Mouse (Mus musculus): ENCODE results near the gene Klhl7. TPM values are rescaled to one million over a fixed set of nuclear protein-coding genes. Genes with fewer than 3 reads are reported as not detected.

The Klhl7 gene
- polyA plus RNA-seq, 1 experiment from 2014 or later = 59.0 TPM

DNA sequence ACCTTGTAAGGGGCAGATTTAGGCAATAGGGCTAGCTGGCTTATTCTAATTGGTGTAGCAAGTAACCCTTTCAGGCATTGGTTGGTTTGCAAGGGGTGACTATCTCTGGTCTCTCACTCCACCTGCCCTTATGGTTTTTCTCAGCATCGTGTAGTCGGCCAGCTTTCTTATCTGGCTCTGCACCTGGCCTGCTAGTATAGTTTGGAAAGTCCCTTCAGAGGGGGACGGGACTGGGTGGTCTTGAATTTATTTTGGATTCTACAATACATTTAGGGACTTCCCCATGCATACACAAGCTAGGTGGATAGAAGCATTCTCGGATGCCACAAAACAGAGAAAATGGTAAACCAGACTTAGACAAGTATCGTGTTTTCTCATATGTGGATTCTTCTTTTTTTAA is 46.6 kb downstream of the Klhl7 start:
- Histone ChIP-seq H3K4me1 (replicated peaks) (no peaks in the 10 kb centered on the region), H3K36me3 (peaks cover 93% of the 10 kb centered on the region), H3K27ac (no peak overlapping the region), H3K9me3 (no peaks in the 10 kb centered on the region), H3K27me3 (ENCODE audit: insufficient read depth, poor library complexity, severe bottlenecking) (no peaks in the 10 kb centered on the region), H3K4me3 (no peak overlapping the region)
- WGBS = 93% methylated on average over 5 of the region's 5 CpGs
- DNase-seq (ENCODE audit: low spot score) = no peak

DNA sequence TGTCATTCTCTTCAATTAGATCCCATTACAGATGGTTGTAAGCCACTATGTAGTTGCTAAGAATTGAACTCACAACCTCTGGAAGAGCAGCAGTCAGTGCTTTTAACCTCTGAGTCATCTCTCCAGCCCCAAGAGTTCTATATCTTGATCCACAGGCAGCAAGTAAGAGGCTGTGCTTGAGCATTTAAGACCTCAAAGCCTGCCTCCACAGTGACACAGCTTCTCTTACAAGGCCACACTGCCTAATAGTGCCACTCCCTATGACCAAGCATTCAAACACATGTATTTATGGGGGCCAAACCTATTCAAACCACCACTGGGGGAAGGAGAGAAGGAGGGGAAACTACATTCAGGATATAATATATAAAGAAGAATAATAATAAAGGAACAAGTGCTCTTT is 51.8 kb downstream of the Klhl7 start:
- Histone ChIP-seq H3K4me3 (no peak overlapping the region), H3K9me3 (no peaks in the 10 kb centered on the region), H3K4me1 (replicated peaks) (no peaks in the 10 kb centered on the region), H3K27me3 (ENCODE audit: insufficient read depth, poor library complexity, severe bottlenecking) (no peaks in the 10 kb centered on the region), H3K36me3 (peaks cover 82% of the 10 kb centered on the region), H3K27ac (no peak overlapping the region)
- no peak for DNase-seq (ENCODE audit: low spot score)

DNA sequence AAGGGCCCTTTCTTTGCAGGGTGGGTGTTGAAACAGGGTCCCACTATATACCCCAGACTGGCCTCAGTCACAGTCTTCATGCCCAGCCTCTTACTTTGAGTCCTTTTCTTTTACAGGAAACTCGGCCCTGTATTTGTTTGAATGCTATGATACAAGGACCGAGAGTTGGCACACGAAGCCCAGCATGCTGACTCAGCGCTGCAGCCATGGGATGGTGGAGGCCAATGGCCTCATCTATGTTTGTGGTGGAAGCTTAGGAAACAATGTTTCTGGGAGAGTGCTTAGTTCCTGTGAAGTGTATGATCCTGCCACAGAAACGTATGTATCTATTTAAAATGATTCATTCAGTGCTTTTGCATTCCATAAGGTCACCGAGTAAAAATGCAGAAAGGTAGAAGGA is 56.4 kb downstream of the Klhl7 start:
- Histone ChIP-seq H3K9me3 (no peaks in the 10 kb centered on the region), H3K27me3 (ENCODE audit: insufficient read depth, poor library complexity, severe bottlenecking) (no peaks in the 10 kb centered on the region), H3K36me3 (peaks cover 85% of the 10 kb centered on the region), H3K4me1 (replicated peaks) (no peaks in the 10 kb centered on the region), H3K27ac (no peak overlapping the region), H3K4me3 (no peak overlapping the region)
- DNase-seq (ENCODE audit: low spot score) = no peak
- 93% methylated on average over 6 of the region's 6 CpGs for WGBS

DNA sequence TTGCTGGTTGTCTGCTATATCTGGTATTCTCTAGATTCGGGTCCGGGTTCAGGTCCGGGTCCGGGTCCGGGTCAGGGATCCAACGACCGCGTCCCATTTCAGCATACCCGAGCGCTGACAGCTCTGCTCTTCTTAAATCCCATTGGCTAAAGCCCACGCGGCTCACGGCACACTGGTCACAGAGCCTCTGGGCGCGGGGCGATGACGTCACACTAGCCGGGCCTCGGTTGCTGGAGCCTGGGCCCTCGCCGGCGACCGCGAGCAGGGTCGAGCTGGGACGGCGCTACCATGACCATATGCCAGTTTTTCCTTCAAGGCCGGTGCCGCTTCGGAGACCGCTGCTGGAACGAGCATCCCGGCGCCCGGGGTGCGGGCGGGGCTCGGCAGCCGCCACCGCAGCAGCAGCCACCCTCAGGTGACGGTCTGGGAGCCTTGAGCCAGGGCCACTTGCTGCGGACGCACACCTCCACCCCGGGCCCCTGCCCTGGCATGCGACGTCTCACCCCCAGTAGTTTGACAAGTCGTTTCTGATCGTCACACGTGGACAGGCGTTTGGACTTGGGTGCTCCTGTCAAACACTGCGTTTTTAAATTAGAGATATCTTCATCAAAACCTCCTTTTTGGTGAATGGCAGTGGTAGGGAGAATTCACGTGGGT is 64.5 kb downstream of the Klhl7 start, which contains the start of gene Nupl2:
TSS of gene Nupl2 (plus strand) at position 175 of the 657 bp plus-strand sequence.
- WGBS = under 1% methylated on average over 52 of the region's 52 CpGs
- Histone ChIP-seq H3K9me3 (no peaks in the 10 kb centered on the region), H3K36me3 (peaks cover 39% of the 10 kb centered on the region), H3K4me3 (peak within 1 kb of the TSS; percentile 89), H3K27ac (peak within 1 kb of the TSS; percentile 96), H3K27me3 (ENCODE audit: insufficient read depth, poor library complexity, severe bottlenecking) (no peaks in the 10 kb centered on the region), H3K4me1 (replicated peaks) (peaks cover 16% of the 10 kb centered on the region)
- DNase-seq (ENCODE audit: low spot score) = peak; percentile 96

DNA sequence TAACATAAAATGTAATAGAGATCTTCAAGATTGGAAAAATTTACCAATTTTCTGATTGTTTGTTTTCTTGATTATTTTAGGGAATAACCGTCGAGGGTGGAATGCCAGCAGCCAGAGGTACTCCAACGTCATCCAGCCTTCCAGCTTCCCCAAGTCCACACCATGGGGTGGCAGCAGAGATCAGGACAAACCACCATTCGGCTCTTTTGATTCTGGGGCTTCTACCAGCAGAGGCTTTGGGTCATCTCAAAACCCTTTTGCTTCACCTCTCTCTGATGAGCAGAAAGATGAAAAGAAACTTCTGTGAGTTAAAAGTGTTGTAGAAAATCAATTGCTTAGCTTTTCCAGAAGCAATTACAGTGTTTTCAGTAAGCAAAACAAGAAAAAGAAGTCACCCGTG is 66.9 kb downstream of the Klhl7 start:
- WGBS = 55% methylated on average over 5 of the region's 5 CpGs
- Histone ChIP-seq H3K36me3 (peaks cover 45% of the 10 kb centered on the region), H3K4me1 (replicated peaks) (peaks cover 16% of the 10 kb centered on the region), H3K9me3 (no peaks in the 10 kb centered on the region), H3K27ac (no peak overlapping the region), H3K4me3 (no peak overlapping the region), H3K27me3 (ENCODE audit: insufficient read depth, poor library complexity, severe bottlenecking) (no peaks in the 10 kb centered on the region)
- no peak for DNase-seq (ENCODE audit: low spot score)

DNA sequence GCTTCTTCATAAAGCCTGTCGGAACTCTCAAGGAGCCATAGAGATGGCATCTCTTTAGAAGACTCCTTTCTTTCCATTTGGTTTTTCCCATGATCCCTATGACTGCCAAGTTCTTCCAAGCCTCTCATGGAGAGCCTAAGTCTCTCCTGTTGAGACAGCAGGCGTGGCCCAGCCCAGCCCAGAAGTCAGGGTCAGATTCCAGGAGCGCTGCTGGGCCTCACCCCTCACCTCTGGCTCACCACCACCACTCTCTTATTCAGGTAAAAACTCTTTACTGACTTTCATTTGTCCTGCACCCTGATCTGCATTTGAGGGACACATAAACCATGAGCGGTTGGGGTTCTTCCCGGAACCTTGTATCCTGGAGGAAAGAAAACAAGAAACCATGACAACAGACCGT is 69.5 kb downstream of the Klhl7 start:
- 93% methylated on average over 6 of the region's 6 CpGs for WGBS
- no peak overlapping the region for H3K4me3 ChIP-seq
- H3K36me3 ChIP-seq = peaks cover 58% of the 10 kb centered on the region
- H3K27ac ChIP-seq = no peak overlapping the region
- no peaks in the 10 kb centered on the region for H3K9me3 ChIP-seq
- H3K4me1 ChIP-seq (replicated peaks) = peaks cover 12% of the 10 kb centered on the region
- no peaks in the 10 kb centered on the region for H3K27me3 ChIP-seq (ENCODE audit: insufficient read depth, poor library complexity, severe bottlenecking)
- no peak for DNase-seq (ENCODE audit: low spot score)

DNA sequence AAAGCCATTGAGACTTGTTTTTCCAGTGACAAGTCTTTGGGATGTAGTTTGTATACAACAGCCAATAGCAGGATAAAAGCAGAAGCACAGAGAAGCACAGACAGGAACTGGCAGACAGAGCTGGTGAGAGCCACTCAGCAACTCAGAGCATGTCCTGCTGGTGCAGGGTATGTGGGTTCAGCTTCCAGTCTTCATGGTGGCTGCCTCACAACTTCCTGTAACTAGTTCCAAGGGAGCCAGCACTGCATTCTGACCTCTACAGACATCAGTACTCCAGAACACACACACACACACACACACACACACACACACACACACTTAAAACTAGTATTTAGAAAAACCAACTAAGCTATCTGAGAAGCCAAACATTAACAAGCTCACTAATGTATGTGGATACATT is 71.7 kb downstream of the Klhl7 start:
- H3K4me1 ChIP-seq (replicated peaks) = no peaks in the 10 kb centered on the region
- no peak overlapping the region for H3K4me3 ChIP-seq
- no peaks in the 10 kb centered on the region for H3K9me3 ChIP-seq
- H3K27me3 ChIP-seq (ENCODE audit: insufficient read depth, poor library complexity, severe bottlenecking) = no peaks in the 10 kb centered on the region
- H3K27ac ChIP-seq = no peak overlapping the region
- peaks cover 73% of the 10 kb centered on the region for H3K36me3 ChIP-seq
- DNase-seq (ENCODE audit: low spot score) = no peak

DNA sequence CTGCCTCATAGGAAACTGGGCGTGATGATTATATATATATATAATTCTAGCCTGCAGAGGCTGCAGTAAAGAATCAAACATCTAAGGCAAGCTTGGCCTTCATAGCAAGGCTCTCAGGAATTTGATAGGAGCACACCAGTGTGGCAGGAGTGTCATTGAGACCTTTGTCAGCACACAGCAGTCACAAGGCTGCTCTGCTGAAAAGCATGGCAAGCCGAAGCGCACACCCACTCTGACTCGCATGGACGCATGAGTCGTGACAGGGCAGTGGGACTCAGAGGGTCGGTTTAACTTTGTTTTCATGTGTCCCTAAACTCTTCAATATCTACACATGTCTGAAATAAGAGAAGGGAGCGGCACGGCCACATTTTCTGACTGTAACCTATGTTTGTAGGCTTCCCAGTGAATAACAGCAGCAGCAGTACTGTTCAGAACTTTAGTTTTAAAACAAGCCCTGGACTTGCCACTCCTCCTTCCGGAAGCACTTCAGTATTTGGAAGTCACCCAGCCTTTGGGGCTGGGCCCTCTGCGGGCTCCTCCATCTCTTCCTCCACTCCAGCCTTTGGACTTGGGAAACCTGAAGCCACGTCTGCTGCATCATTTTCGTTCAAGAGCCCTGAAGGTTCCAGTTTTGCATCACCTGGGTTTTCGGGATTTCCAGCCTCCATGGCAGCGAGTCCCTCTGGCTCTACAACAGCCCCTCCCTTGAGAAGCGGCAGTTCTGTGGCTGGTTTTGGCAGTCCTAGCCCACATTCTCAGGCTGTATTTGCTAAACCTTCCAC is 81.3 kb downstream of the Klhl7 start:
- 92% methylated on average over 16 of the region's 16 CpGs for WGBS
- DNase-seq (ENCODE audit: low spot score) = no peak
- Histone ChIP-seq H3K36me3 (peaks cover 84% of the 10 kb centered on the region), H3K27ac (no peak overlapping the region), H3K27me3 (ENCODE audit: insufficient read depth, poor library complexity, severe bottlenecking) (no peaks in the 10 kb centered on the region), H3K4me3 (no peak overlapping the region), H3K4me1 (replicated peaks) (no peaks in the 10 kb centered on the region), H3K9me3 (peaks cover 8% of the 10 kb centered on the region; the same call in 1 of the 2 replicates)

DNA sequence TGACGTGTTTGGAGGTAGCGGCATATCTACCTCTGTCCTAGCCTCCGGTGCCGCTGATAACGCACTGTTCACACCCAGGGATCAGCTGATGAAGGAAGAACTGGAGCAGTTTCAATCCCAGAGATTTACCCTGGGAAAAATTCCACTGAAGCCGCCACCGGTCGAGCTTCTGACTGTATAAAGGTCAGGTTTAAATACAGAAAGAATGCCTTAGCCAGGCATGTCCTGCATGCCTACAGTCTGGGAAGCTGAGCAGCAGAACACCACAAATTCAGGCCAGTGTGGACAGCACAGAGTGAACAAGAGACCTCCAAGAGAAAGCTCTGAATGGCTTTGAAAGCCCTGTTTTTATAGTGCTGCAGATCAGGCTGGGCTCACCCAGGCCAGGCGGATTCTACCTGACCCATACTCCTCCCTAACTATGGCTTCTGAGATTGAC is 81.9 kb downstream of the Klhl7 start:
- 93% methylated on average over 9 of the region's 9 CpGs for WGBS
- no peak for DNase-seq (ENCODE audit: low spot score)
- Histone ChIP-seq H3K4me3 (no peak overlapping the region), H3K27me3 (ENCODE audit: insufficient read depth, poor library complexity, severe bottlenecking) (no peaks in the 10 kb centered on the region), H3K36me3 (peaks cover 82% of the 10 kb centered on the region), H3K27ac (no peak overlapping the region), H3K4me1 (replicated peaks) (no peaks in the 10 kb centered on the region), H3K9me3 (peaks cover 11% of the 10 kb centered on the region; the same call in 1 of the 2 replicates)

DNA sequence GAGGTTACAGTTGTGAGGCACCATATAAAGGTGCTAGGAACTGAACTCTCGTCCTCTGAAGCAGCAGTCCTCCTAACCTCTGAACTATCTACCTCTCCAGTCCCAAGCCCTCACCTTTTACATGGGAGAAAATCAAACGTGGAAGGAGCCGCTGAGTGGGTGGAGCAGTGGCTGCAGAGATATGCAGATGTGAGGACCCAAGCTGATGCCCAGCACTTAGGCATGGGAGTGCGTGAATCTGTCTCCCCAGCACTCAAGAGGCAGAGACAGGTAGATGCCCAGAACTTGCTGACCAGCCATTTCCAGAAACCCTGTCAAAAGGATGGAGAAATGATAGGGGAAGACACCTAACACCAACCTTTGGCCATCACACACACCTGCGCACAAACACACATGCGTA is 82.7 kb downstream of the Klhl7 start:
- no peaks in the 10 kb centered on the region for H3K4me1 ChIP-seq (replicated peaks)
- H3K27me3 ChIP-seq (ENCODE audit: insufficient read depth, poor library complexity, severe bottlenecking) = no peaks in the 10 kb centered on the region
- H3K9me3 ChIP-seq = peaks cover 11% of the 10 kb centered on the region; the same call in 1 of the 2 replicates
- no peak overlapping the region for H3K4me3 ChIP-seq
- H3K27ac ChIP-seq = no peak overlapping the region
- H3K36me3 ChIP-seq = peaks cover 74% of the 10 kb centered on the region
- 92% methylated on average over 6 of the region's 6 CpGs for WGBS
- DNase-seq (ENCODE audit: low spot score) = no peak

DNA sequence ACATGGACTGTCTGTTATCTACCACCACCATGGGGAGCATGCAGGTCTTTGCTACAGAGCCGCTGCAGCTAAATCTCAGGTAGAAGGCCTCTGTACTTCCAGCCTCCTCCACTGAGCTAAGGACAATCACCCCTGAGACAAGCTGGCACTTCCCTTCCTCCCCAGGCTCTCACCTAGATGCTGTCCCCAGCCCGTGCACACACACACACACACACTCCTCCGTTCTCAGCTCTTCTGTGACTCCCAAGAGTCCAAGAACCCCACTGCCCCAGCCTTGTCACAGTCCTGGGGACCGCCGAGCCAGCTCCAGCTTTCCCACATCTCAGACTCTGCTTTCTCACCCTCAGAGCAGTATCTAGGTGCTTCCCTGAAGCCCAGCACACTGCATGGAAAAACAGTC is 83.6 kb downstream of the Klhl7 start:
- H3K4me1 ChIP-seq (replicated peaks) = no peaks in the 10 kb centered on the region
- 96% methylated on average over 5 of the region's 5 CpGs for WGBS
- no peak overlapping the region for H3K4me3 ChIP-seq
- peaks cover 11% of the 10 kb centered on the region; the same call in 1 of the 2 replicates for H3K9me3 ChIP-seq
- H3K27me3 ChIP-seq (ENCODE audit: insufficient read depth, poor library complexity, severe bottlenecking) = no peaks in the 10 kb centered on the region
- H3K36me3 ChIP-seq = peaks cover 65% of the 10 kb centered on the region
- no peak for DNase-seq (ENCODE audit: low spot score)
- H3K27ac ChIP-seq = no peak overlapping the region

DNA sequence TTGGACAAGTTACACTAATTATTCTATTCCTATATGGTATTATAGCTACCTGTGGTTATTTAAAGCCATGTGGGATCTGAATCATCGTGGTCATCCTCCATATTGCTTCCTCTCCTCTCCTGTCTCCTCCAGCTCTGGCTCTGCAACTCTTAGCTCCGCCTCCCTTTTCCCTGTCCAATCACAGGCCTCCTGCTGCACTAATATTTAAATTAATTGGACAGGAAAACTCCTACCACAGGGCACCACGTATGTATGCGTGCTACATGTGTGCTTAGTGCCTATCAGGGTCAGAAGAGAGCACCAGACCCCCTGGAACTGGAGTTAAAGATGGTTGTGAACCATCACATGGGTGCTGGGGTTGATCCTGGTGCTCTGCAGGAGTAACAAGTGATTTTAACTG is 88.1 kb downstream of the Klhl7 start:
- WGBS = 80% methylated on average over 4 of the region's 4 CpGs

DNA sequence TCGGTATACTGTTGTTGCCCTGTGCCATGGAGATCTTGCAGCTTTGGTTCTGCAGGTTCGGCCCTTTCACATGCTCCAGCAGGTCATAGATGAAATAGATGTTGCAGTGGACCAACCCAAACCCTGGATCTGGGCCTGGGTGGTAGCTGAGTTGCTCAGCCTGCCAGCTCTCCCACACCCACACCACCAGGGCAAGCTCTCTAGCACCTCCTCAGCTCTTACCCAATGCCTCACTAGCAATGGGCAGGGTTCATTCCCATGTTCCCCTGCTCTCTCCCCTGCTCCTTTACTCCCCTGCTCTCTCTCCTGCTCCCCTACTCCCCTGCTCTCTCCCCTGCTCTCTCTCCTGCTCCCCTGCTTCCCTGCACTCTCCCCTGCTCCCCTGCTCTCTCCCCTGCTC is 91.4 kb downstream of the Klhl7 start:
- Histone ChIP-seq H3K27me3 (ENCODE audit: insufficient read depth, poor library complexity, severe bottlenecking) (no peaks in the 10 kb centered on the region), H3K4me1 (replicated peaks) (0 out of 2 replicates have a peak, but pooled peaks cover 6% of the 10 kb centered on the region), H3K9me3 (peaks cover 3% of the 10 kb centered on the region; the same call in 1 of the 2 replicates), H3K36me3 (peaks cover 2% of the 10 kb centered on the region; the same call in 1 of the 2 replicates), H3K4me3 (no peak overlapping the region), H3K27ac (no peak overlapping the region)
- DNase-seq (ENCODE audit: low spot score) = no peak
- 83% methylated on average over 2 of the region's 2 CpGs for WGBS

More for the DNA sequence above, 88.1 kb downstream of the Klhl7 start:
- DNase-seq (ENCODE audit: low spot score) = no peak
- H3K9me3 ChIP-seq = peaks cover 11% of the 10 kb centered on the region; the same call in 1 of the 2 replicates
- H3K4me3 ChIP-seq = no peak overlapping the region
- peaks cover 34% of the 10 kb centered on the region for H3K36me3 ChIP-seq
- no peaks in the 10 kb centered on the region for H3K27me3 ChIP-seq (ENCODE audit: insufficient read depth, poor library complexity, severe bottlenecking)
- no peak overlapping the region for H3K27ac ChIP-seq
- no peaks in the 10 kb centered on the region for H3K4me1 ChIP-seq (replicated peaks)

Data from hindbrain, embryonic 10.5 days (tissue).